Comparison of ENCODE assay signal across 8 mouse cellular contexts in the genomic region with DNA sequence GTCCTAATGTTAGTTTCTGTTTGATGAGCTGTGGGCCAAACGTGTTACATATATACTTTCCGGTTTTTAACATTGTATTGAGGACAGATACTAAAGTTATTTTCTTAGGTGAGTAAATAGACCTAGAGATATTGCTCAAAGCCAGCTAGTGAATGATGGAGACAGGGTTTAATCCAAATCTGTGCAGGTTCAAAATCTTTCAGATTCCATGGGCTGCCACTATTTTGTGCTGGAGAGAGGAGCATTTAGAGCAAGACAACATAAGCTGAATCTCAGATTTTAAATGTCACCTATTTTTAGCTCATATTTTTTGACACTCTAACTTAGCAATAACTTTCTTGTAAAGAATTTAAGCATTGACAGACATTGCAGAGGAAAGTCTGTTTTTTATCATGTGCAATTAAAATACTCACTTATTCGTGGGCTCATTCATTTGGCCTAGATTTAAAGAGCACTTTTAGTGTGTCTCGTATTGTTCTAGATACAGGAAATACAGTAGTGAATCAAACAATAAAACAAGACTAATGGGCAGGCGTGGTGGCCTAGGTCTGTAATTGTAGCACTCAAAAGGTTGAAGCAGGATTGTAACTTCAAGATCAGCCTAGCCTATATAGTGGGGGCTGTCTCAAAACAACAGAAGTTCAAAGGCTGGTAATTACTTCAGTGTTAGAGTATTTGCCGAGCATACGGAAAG. TPM values are rescaled to one million over a fixed set of nuclear protein-coding genes. Genes with fewer than 3 reads are reported as not detected.
DNase-seq lines count a peak whose midpoint lies in the region; ATAC-seq and TF ChIP-seq lines count a peak whose summit lies in the region.

No protein-coding gene starts in this region.

- peak overlapping the region; percentile 83 for H3K4me3 ChIP-seq in kidney, adult 2 months (ENCODE audit: insufficient read depth, low read depth, low read length)
- peak overlapping the region; percentile 85 for H3K4me3 ChIP-seq in bone marrow, adult 2 months (replicated peaks; ENCODE audit: control insufficient read depth, low read depth, low read length)
- peak overlapping the region; percentile 86 for H3K4me3 ChIP-seq in hindbrain, embryonic 14.5 days (replicated peaks; ENCODE audit: low read length)
- peak overlapping the region; percentile 99 for H3K4me3 ChIP-seq in midbrain, embryonic 13.5 days (replicated peaks)

- H3K4me2 ChIP-seq in hindbrain, embryonic 14.5 days (replicated peaks): peak overlapping the region; percentile 91
- H3K4me2 ChIP-seq in midbrain, embryonic 13.5 days (replicated peaks): peak overlapping the region; percentile 92

- H3K9me3 ChIP-seq in hindbrain, embryonic 14.5 days (ENCODE audit: control insufficient read depth, low read length): no peaks in the 10 kb centered on the region
- no peaks in the 10 kb centered on the region for H3K9me3 ChIP-seq in midbrain, embryonic 13.5 days

- DNase-seq in kidney, adult 2 months: no peak
- DNase-seq in kidney, postnatal 25 days: no peak
- no peak for DNase-seq in hindbrain, embryonic 14.5 days (ENCODE audit: low spot score)
- no peak for DNase-seq in adrenal gland, adult (ENCODE audit: inconsistent age in 2 of 2, low spot score in 1 of 2)
- no peak for DNase-seq in cerebellum, adult 11-12 months
- DNase-seq in kidney, postnatal 14 days: no peak

- H3K27ac ChIP-seq in kidney, adult 2 months (ENCODE audit: insufficient read depth, low read depth, low read length): peak overlapping the region; percentile 99
- H3K27ac ChIP-seq in bone marrow, adult 2 months (ENCODE audit: control insufficient read depth, insufficient read depth, low read depth, low read length, poor library complexity): peak overlapping the region; percentile 97
- peak overlapping the region; percentile 92 for H3K27ac ChIP-seq in hindbrain, embryonic 14.5 days
- peak overlapping the region; percentile 97 for H3K27ac ChIP-seq in midbrain, embryonic 13.5 days

- ATAC-seq in hindbrain, embryonic 14.5 days (ENCODE audit: low FRiP score): no peak
- no peak for ATAC-seq in midbrain, embryonic 13.5 days

- H3K27me3 ChIP-seq in kidney, adult 2 months (replicated peaks; ENCODE audit: control insufficient read depth, insufficient read depth, low read length): no peaks in the 10 kb centered on the region
- no peaks in the 10 kb centered on the region for H3K27me3 ChIP-seq in hindbrain, embryonic 14.5 days (ENCODE audit: control insufficient read depth, insufficient read depth, low read length)
- no peaks in the 10 kb centered on the region for H3K27me3 ChIP-seq in midbrain, embryonic 13.5 days

- WGBS in kidney, adult 2 months: 19% methylated on average over 7 of the region's 7 CpGs
- WGBS in bone marrow, adult 2 months: 43% methylated on average over 7 of the region's 7 CpGs
- WGBS in hindbrain, embryonic 14.5 days: 55% methylated on average over 7 of the region's 7 CpGs
- WGBS in midbrain, embryonic 13.5 days: 54% methylated on average over 7 of the region's 7 CpGs

- TF ChIP-seq POLR2A in kidney, adult 2 months (IDR thresholded peaks at IDR 0.05; ENCODE audit: low read depth, low read length): no peak
- TF ChIP-seq POLR2A in bone marrow, adult 2 months (IDR thresholded peaks at IDR 0.05; ENCODE audit: borderline replicate concordance, control insufficient read depth, low read depth, low read length): no peak

- H3K36me3 ChIP-seq in kidney, adult 2 months (ENCODE audit: control insufficient read depth, insufficient read depth, low read length): no peaks in the 10 kb centered on the region
- H3K36me3 ChIP-seq in hindbrain, embryonic 14.5 days (replicated peaks; ENCODE audit: control insufficient read depth, insufficient read depth): peaks cover 13% of the 10 kb centered on the region
- peaks cover 14% of the 10 kb centered on the region for H3K36me3 ChIP-seq in midbrain, embryonic 13.5 days

- peaks cover 9% of the 10 kb centered on the region for H3K4me1 ChIP-seq in kidney, adult 2 months (ENCODE audit: control insufficient read depth, insufficient read depth, low read length)
- H3K4me1 ChIP-seq in bone marrow, adult 2 months (ENCODE audit: control insufficient read depth, insufficient read depth, low read length): no peaks in the 10 kb centered on the region; the same call in 1 of the 2 replicates
- peaks cover 31% of the 10 kb centered on the region for H3K4me1 ChIP-seq in hindbrain, embryonic 14.5 days (replicated peaks; ENCODE audit: control insufficient read depth, insufficient read depth, low read length)
- peaks cover 53% of the 10 kb centered on the region for H3K4me1 ChIP-seq in midbrain, embryonic 13.5 days (replicated peaks)

- peak overlapping the region; percentile 92 for H3K9ac ChIP-seq in hindbrain, embryonic 14.5 days
- peak overlapping the region; percentile 93; the same call in 1 of the 2 replicates for H3K9ac ChIP-seq in midbrain, embryonic 13.5 days (replicated peaks)

- no peak for TF ChIP-seq CTCF in kidney, adult 2 months (conservative IDR thresholded peaks at IDR 0.05; ENCODE audit: insufficient read depth, insufficient read length, low read depth, low read length)
- TF ChIP-seq CTCF in bone marrow, adult 2 months (IDR thresholded peaks at IDR 0.05; ENCODE audit: control insufficient read depth, insufficient read depth, low read length): no peak

RNA-seq across cellular contexts. Expression of a gene that starts 0.7 kb away (rescaled TPM):
- polyA plus RNA-seq in kidney, adult 2 months (2012; rRNA removed): 17.8 and 20.7 TPM in 2 replicates
- polyA plus RNA-seq in bone marrow, adult 2 months (2011; ENCODE audit: insufficient read depth, insufficient read length, low replicate concordance, missing spikeins): 15.1 and 30.7 TPM in 2 replicates
- polyA plus RNA-seq in hindbrain, embryonic 14.5 days (2014; fragmentation: Nextera tagmentation; extraction: Ambion mirVana): 24.4 and 25.3 TPM in 2 replicates
- polyA plus RNA-seq in midbrain, embryonic 13.5 days (2015; fragmentation: Nextera tagmentation; extraction: Ambion mirVana): 30.3 and 30.8 TPM in 2 replicates

RNA-seq across cellular contexts. Expression of a gene that starts 0.9 kb away (rescaled TPM):
- 127 and 129 TPM in 2 replicates for polyA plus RNA-seq in kidney, adult 2 months (2012; rRNA removed)
- 47.7 and 67.8 TPM in 2 replicates for polyA plus RNA-seq in bone marrow, adult 2 months (2011; ENCODE audit: insufficient read depth, insufficient read length, low replicate concordance, missing spikeins)
- 94.5 and 103 TPM in 2 replicates for polyA plus RNA-seq in hindbrain, embryonic 14.5 days (2014; fragmentation: Nextera tagmentation; extraction: Ambion mirVana)
- 78.7 and 81.1 TPM in 2 replicates for polyA plus RNA-seq in midbrain, embryonic 13.5 days (2015; fragmentation: Nextera tagmentation; extraction: Ambion mirVana)

RNA-seq across cellular contexts. Expression of a gene that starts 15.1 kb away (rescaled TPM):
- polyA plus RNA-seq in kidney, adult 2 months (2012; rRNA removed): 103 and 122 TPM in 2 replicates
- polyA plus RNA-seq in bone marrow, adult 2 months (2011; ENCODE audit: insufficient read depth, insufficient read length, low replicate concordance, missing spikeins): 25.9 and 50.3 TPM in 2 replicates
- 64.2 and 67.2 TPM in 2 replicates for polyA plus RNA-seq in hindbrain, embryonic 14.5 days (2014; fragmentation: Nextera tagmentation; extraction: Ambion mirVana)
- polyA plus RNA-seq in midbrain, embryonic 13.5 days (2015; fragmentation: Nextera tagmentation; extraction: Ambion mirVana): 60.6 and 62.3 TPM in 2 replicates

RNA-seq across cellular contexts. Expression of a gene that starts 44.2 kb away (rescaled TPM):
- polyA plus RNA-seq in kidney, adult 2 months (2012; rRNA removed): 0.15 and 0.19 TPM in 2 replicates
- polyA plus RNA-seq in bone marrow, adult 2 months (2011; ENCODE audit: insufficient read depth, insufficient read length, low replicate concordance, missing spikeins): 2.4 and 3.9 TPM in 2 replicates
- polyA plus RNA-seq in hindbrain, embryonic 14.5 days (2014; fragmentation: Nextera tagmentation; extraction: Ambion mirVana): 0.16 and 0.35 TPM in 2 replicates
- 0.28 and 0.87 TPM in 2 replicates for polyA plus RNA-seq in midbrain, embryonic 13.5 days (2015; fragmentation: Nextera tagmentation; extraction: Ambion mirVana)

RNA-seq across cellular contexts. Expression of a gene that starts 53.3 kb away (rescaled TPM):
- polyA plus RNA-seq in kidney, adult 2 months (2012; rRNA removed): 1.2 and 1.8 TPM in 2 replicates
- 2.6 and 3.3 TPM in 2 replicates for polyA plus RNA-seq in bone marrow, adult 2 months (2011; ENCODE audit: insufficient read depth, insufficient read length, low replicate concordance, missing spikeins)
- polyA plus RNA-seq in hindbrain, embryonic 14.5 days (2014; fragmentation: Nextera tagmentation; extraction: Ambion mirVana): 1.4 and 2.9 TPM in 2 replicates
- 0.84 and 2.2 TPM in 2 replicates for polyA plus RNA-seq in midbrain, embryonic 13.5 days (2015; fragmentation: Nextera tagmentation; extraction: Ambion mirVana)
